Mouse (Mus musculus) midbrain, postnatal 0 days (tissue): ENCODE results near the gene Cldn24. TPM values are rescaled to one million over a fixed set of nuclear protein-coding genes. Genes with fewer than 3 reads are reported as not detected.

Source experiments
- ATAC-seq: fragments of 200-750 bp; cut with Nextera tagmentation; 2 replicates; pipeline ENCODE4 v1.8.0; 2017; ENCODE audit warnings: moderate number of reproducible peaks, mild to moderate bottlenecking, moderate TSS enrichment, moderate library complexity; ENCODE audit not compliant: low FRiP score
- DNase-seq: peaks from one replicate; pipeline ENCODE4 v3.0.0-alpha.2; 2015; ENCODE audit warnings: low spot score
- H3K27ac ChIP-seq: fragments of 300-500 bp; sonication (generic); 2 replicates; pipeline ENCODE4 v1.5.1; 2014; ENCODE audit warnings: low read depth, mild to moderate bottlenecking, low read length, mixed read lengths
- H3K27me3 ChIP-seq: fragments of 300-500 bp; sonication (generic); 2 replicates; pipeline ENCODE4 v1.6.1; 2014; ENCODE audit warnings: low read length, control low read depth, mixed read lengths; ENCODE audit not compliant: insufficient read depth
- H3K36me3 ChIP-seq: fragments of 300-500 bp; sonication (generic); 2 replicates; pipeline ENCODE4 v1.6.1; 2014; ENCODE audit warnings: low read length, control low read depth, mixed read lengths; ENCODE audit not compliant: insufficient read depth
- H3K4me1 ChIP-seq: fragments of 300-500 bp; sonication (generic); 2 replicates; pipeline ENCODE4 v1.6.1; 2014; ENCODE audit warnings: mild to moderate bottlenecking, control low read depth, antibody characterized with exemption, low read length, mixed read lengths; ENCODE audit not compliant: insufficient read depth
- H3K4me2 ChIP-seq: fragments of 300-500 bp; sonication (generic); 2 replicates; pipeline ENCODE4 v1.6.1; 2014; ENCODE audit warnings: low read depth, mild to moderate bottlenecking, low read length, mixed read lengths; ENCODE audit not compliant: poor library complexity, severe bottlenecking
- H3K4me3 ChIP-seq: fragments of 300-500 bp; sonication (generic); 2 replicates; pipeline ENCODE4 v1.5.1; 2014; ENCODE audit warnings: low read depth, mild to moderate bottlenecking, low read length, moderate library complexity
- H3K9ac ChIP-seq: fragments of 300-500 bp; sonication (generic); replicated peaks from 2 replicates; pipeline ENCODE4 v1.6.1; 2014; ENCODE audit warnings: mild to moderate bottlenecking, low read length, moderate library complexity, mixed read lengths; ENCODE audit not compliant: poor library complexity, severe bottlenecking
- H3K9me3 ChIP-seq: fragments of 300-500 bp; sonication (generic); 2 replicates; pipeline ENCODE4 v1.6.1; 2016; ENCODE audit warnings: low read length, control low read depth
- CTCF ChIP-seq: IDR thresholded peaks from 2 replicates; pipeline ENCODE4 v1.5.1; 2016; ENCODE audit warnings: antibody characterized with exemption, mild to moderate bottlenecking
- WGBS: fragments of 180-500 bp; shearing (Covaris S2); extraction: QIAGEN DNeasy Blood & Tissue Kit; methylation state at CpG from one replicate; pipeline ENCODE4 v1.1.7; 2014; 5-methylcytosine and 5-hydroxymethylcytosine counted together
- polyA plus RNA-seq: library from polyadenylated mRNA; unstranded; fragments of >200 nt; fragmentation: Nextera tagmentation; extraction: Ambion mirVana; gene quantifications from 2 replicates; pipeline ENCODE4 v1.2.1, GENCODE M21; 2015
- total RNA-seq: library from RNA; depleted of rRNA; stranded (reverse); fragments of >200 nt; gene quantifications from 2 replicates; pipeline ENCODE4 v1.2.3, GENCODE M21; 2014

Gene Cldn24
- total and polyA plus RNA-seq, 2 experiments from 2014 or later, result not detected

GRCm38 (mm10) chr8:47823777-47824176 lies 1.8 kb downstream of the Cldn24 start:
- no peak overlapping the region for H3K9ac ChIP-seq
- H3K4me2 ChIP-seq, result no peak overlapping the region
- H3K9me3 ChIP-seq, result no peaks in the 10 kb centered on the region
- no peaks in the 10 kb centered on the region for H3K27me3 ChIP-seq
- TF ChIP-seq CTCF, result no peak
- peaks cover 3% of the 10 kb centered on the region; the same call in 1 of the 2 replicates for H3K36me3 ChIP-seq
- H3K4me1 ChIP-seq, result no peaks in the 10 kb centered on the region
- no peak overlapping the region for H3K4me3 ChIP-seq
- DNase-seq (no peak), ATAC-seq (no peak)
- no peak overlapping the region for H3K27ac ChIP-seq
- 51% methylated on average over 10 of the region's 10 CpGs for WGBS

GRCm38 (mm10) chr8:47824182-47824581 lies 2.2 kb downstream of the Cldn24 start, which contains the start of gene Cldn22:
TSS of gene Cldn22 (plus strand) at chr8:47824482.
- Histone ChIP-seq H3K4me2 (no peak within 1 kb of the TSS), H3K27ac (no peak within 1 kb of the TSS), H3K9ac (no peak within 1 kb of the TSS), H3K4me3 (no peak within 1 kb of the TSS), H3K4me1 (no peaks in the 10 kb centered on the region), H3K36me3 (peaks cover 3% of the 10 kb centered on the region; the same call in 1 of the 2 replicates), H3K27me3 (no peaks in the 10 kb centered on the region), H3K9me3 (no peaks in the 10 kb centered on the region)
- no peak for TF ChIP-seq CTCF
- DNase-seq (no peak), ATAC-seq (no peak)
- WGBS, result 40% methylated on average over 13 of the region's 13 CpGs

- Histone ChIP-seq H3K4me1 (no peaks in the 10 kb centered on the region), H3K9ac (no peak overlapping the region), H3K9me3 (no peaks in the 10 kb centered on the region), H3K27me3 (no peaks in the 10 kb centered on the region), H3K4me3 (no peak overlapping the region), H3K4me2 (no peak overlapping the region), H3K36me3 (peaks cover 6% of the 10 kb centered on the region; the same call in 1 of the 2 replicates), H3K27ac (no peak overlapping the region)
- 50% methylated on average over 5 of the region's 5 CpGs for WGBS
- ATAC-seq (no peak), DNase-seq (no peak)
- TF ChIP-seq CTCF, result no peak
Observed at GRCm38 (mm10) chr8:47825596-47825995, 3.7 kb downstream of the Cldn24 start.

- no peak overlapping the region for H3K4me2 ChIP-seq
- H3K27me3 ChIP-seq, result no peaks in the 10 kb centered on the region
- no peak overlapping the region for H3K27ac ChIP-seq
- TF ChIP-seq CTCF, result no peak
- H3K4me3 ChIP-seq, result no peak overlapping the region
- WGBS, result 91% methylated on average over 9 of the region's 9 CpGs
- no peak for ATAC-seq
- H3K9ac ChIP-seq, result no peak overlapping the region
- no peaks in the 10 kb centered on the region for H3K9me3 ChIP-seq
- peaks cover 14% of the 10 kb centered on the region for H3K36me3 ChIP-seq
- DNase-seq, result no peak
- no peaks in the 10 kb centered on the region for H3K4me1 ChIP-seq
Observed at GRCm38 (mm10) chr8:47826911-47827310, 5.0 kb downstream of the Cldn24 start.

- H3K9ac ChIP-seq, result no peak overlapping the region
- H3K27me3 ChIP-seq, result no peaks in the 10 kb centered on the region
- H3K9me3 ChIP-seq, result no peaks in the 10 kb centered on the region
- no peak overlapping the region for H3K27ac ChIP-seq
- WGBS, result 73% methylated on average over 6 of the region's 6 CpGs
- H3K4me3 ChIP-seq, result no peak overlapping the region
- H3K4me1 ChIP-seq, result no peaks in the 10 kb centered on the region
- DNase-seq (no peak), ATAC-seq (no peak)
- no peak overlapping the region for H3K4me2 ChIP-seq
- peaks cover 14% of the 10 kb centered on the region for H3K36me3 ChIP-seq
- TF ChIP-seq CTCF, result no peak
Observed at GRCm38 (mm10) chr8:47832616-47833015, 10.7 kb downstream of the Cldn24 start.

GRCm38 (mm10) chr8:47833944-47834343 lies 12.0 kb downstream of the Cldn24 start:
- ATAC-seq, result no peak
- Histone ChIP-seq H3K27ac (no peak overlapping the region), H3K4me1 (no peaks in the 10 kb centered on the region), H3K9ac (no peak overlapping the region), H3K4me2 (no peak overlapping the region), H3K9me3 (no peaks in the 10 kb centered on the region), H3K36me3 (peaks cover 11% of the 10 kb centered on the region), H3K4me3 (no peak overlapping the region), H3K27me3 (no peaks in the 10 kb centered on the region)
- TF ChIP-seq CTCF, result no peak
- DNase-seq, result no peak
- WGBS, result 60% methylated on average over 1 of the region's 1 CpGs
